Mouse (Mus musculus) ES-Bruce4 (cell line): Measurements from ENCODE around the gene Slc25a47.

Experiments
- CTCF ChIP-seq: IDR thresholded peaks from one replicate; pipeline ENCODE4 v1.8.1; 2011; ENCODE audit warnings: low read depth, low read length
- EP300 ChIP-seq: IDR thresholded peaks from 2 replicates; pipeline ENCODE4 v1.6.1; 2011; ENCODE audit warnings: low read depth, low read length; ENCODE audit not compliant: insufficient read depth

DNA sequence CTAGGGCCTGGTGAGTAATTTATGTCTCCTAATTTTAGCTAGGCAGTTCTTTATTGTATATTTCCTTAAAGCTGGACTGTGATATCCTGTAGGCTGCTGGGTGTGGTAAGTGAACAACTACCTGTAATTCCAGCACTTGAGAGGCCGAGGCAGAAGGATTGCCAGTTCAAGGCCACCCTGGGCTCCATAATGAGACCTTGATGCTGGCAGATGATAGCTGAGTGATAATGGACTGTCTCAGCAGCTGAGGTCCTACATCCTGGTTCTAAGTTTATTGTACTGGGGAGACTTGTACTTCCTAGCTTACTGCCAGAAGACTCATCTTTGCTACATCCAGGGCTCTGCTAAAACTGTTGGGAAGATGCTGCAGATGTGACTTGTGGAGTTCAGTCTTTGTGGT is 26.1 kb upstream of the Slc25a47 start:
- TF ChIP-seq EP300 = no peak
- TF ChIP-seq CTCF = no peak
